Mouse (Mus musculus): ENCODE measurements around the gene Srsf3. TPM values are rescaled to one million over a fixed set of nuclear protein-coding genes. Genes with fewer than 3 reads are reported as not detected.

Gene Srsf3
- total and polyA plus RNA-seq, 3 experiments, result 171 to 687 (median 380) TPM

GRCm38 (mm10) chr17:29078519-29079383 is 46.3 kb downstream of the Srsf3 start:
- H3K9ac ChIP-seq (ENCODE audit: insufficient read depth, low read depth), result peak overlapping the region; percentile 97
- H3K36me3 ChIP-seq (replicated peaks in 1 of 2; ENCODE audit: control insufficient read depth in 1 of 2, insufficient read depth in 1 of 2, low read length in 1 of 2), result peaks cover 0 to 20% of the 10 kb centered on the region in 2 experiments
- dilution Hi-C loops (cut with MboI; ENCODE audit: extremely low pct_ligation_motif_present, extremely low pct_unique_long_range_greater_than_20kb, low sequenced_read_pairs) (no loop called here), in situ Hi-C loops (cut with MboI; ENCODE audit: low pct_ligation_motif_present, low pct_unique_long_range_greater_than_20kb, low sequenced_read_pairs) (no loop called here)
- H3K4me3 ChIP-seq (replicated peaks in 1 of 3; ENCODE audit: low read depth in 2 of 3, low read length in 2 of 3, poor library complexity in 1 of 3), result peak overlapping the region; percentile 60 to 96 (median 65)
- peaks cover 14 to 53% of the 10 kb centered on the region in 2 experiments for H3K4me1 ChIP-seq (ENCODE audit: control insufficient read depth in 1 of 2, insufficient read depth in 2 of 2)
- H3K4me2 ChIP-seq (ENCODE audit: insufficient read depth, low read depth, poor library complexity, severe bottlenecking), result peak overlapping the region; percentile 75
- DNase-seq (ENCODE audit: extremely low read depth), result peak; percentile 92
- peaks cover 6% of the 10 kb centered on the region for H3K9me3 ChIP-seq (replicated peaks; ENCODE audit: low read length)
- H3K79me2 ChIP-seq (replicated peaks; ENCODE audit: control insufficient read depth, extremely low read depth, insufficient read depth, poor library complexity, severe bottlenecking), result no peaks in the 10 kb centered on the region
- H3K27ac ChIP-seq (ENCODE audit: insufficient read depth, low read depth), result peak overlapping the region; percentile 93
- no peaks in the 10 kb centered on the region for H3K27me3 ChIP-seq (replicated peaks)
- TF ChIP-seq TCF12 (IDR thresholded peaks at IDR 0.05; ENCODE audit: low read depth, low read length), result peak; percentile 97
- TF ChIP-seq RCOR1 (conservative IDR thresholded peaks at IDR 0.05; ENCODE audit: low read depth, low read length), result 0 out of 2 replicates have a peak, but pooled peaks have one; percentile 42
- TF ChIP-seq EP300 (IDR thresholded peaks at IDR 0.05; ENCODE audit: low read length), result peak; percentile 81
- TF ChIP-seq GABPA (IDR thresholded peaks at IDR 0.05; ENCODE audit: insufficient replicate concordance, low read depth, low read length), result no peak
- peak; percentile 88 for TF ChIP-seq MAZ (IDR thresholded peaks at IDR 0.05; ENCODE audit: low read depth, low read length)
- 0 out of 2 replicates have a peak, but pooled peaks have one; percentile 48 for TF ChIP-seq POLR2AphosphoS2 (IDR thresholded peaks at IDR 0.05; ENCODE audit: low read depth, low read length)
- no peak for TF ChIP-seq PAX5 (IDR thresholded peaks at IDR 0.05; ENCODE audit: low read length)
- TF ChIP-seq USF1 (IDR thresholded peaks at IDR 0.05; ENCODE audit: low read depth, low read length), result no peak
- peak; percentile 67; the same call in 1 of the 2 replicates for TF ChIP-seq MXI1 (IDR thresholded peaks at IDR 0.05; ENCODE audit: low read depth, low read length)
- peak; percentile 77 for TF ChIP-seq SIN3A (IDR thresholded peaks at IDR 0.05; ENCODE audit: low read length)
- peak; percentile 99 for TF ChIP-seq CHD1 (IDR thresholded peaks at IDR 0.05; ENCODE audit: low read depth, low read length)
- peak; percentile 93 for TF ChIP-seq BHLHE40 (IDR thresholded peaks at IDR 0.05; ENCODE audit: low read depth, low read length)
- no peak for TF ChIP-seq RAD21 (IDR thresholded peaks at IDR 0.05; ENCODE audit: low read depth, low read length)
- TF ChIP-seq SMC3 (IDR thresholded peaks at IDR 0.05; ENCODE audit: low read depth, low read length), result peak; percentile 17
- TF ChIP-seq USF2 (conservative IDR thresholded peaks at IDR 0.05; ENCODE audit: low read depth, low read length), result no peak
- TF ChIP-seq ETS1 (conservative IDR thresholded peaks at IDR 0.05; ENCODE audit: low read depth, low read length), result peak; percentile 94
- 0 out of 2 replicates have a peak, but pooled peaks have one; percentile 62 for TF ChIP-seq TBP (conservative IDR thresholded peaks at IDR 0.05; ENCODE audit: low read depth, low read length)
- no peak for TF ChIP-seq CTCF (conservative IDR thresholded peaks at IDR 0.05 in 1 of 2, IDR thresholded peaks at IDR 0.05 in 1 of 2; ENCODE audit: low read depth in 2 of 2, low read length in 2 of 2)
- TF ChIP-seq ZKSCAN1 (IDR thresholded peaks at IDR 0.05; ENCODE audit: borderline replicate concordance, low read depth, low read length), result no peak
- peak; percentile 60; the same call in 1 of the 2 replicates for TF ChIP-seq MAFK (IDR thresholded peaks at IDR 0.05; ENCODE audit: insufficient replicate concordance, low read length)
- TF ChIP-seq ZNF384 (IDR thresholded peaks at IDR 0.05; ENCODE audit: low read depth, low read length), result peak; percentile 49
- peak; percentile 59; the same call in 1 of the 2 replicates for TF ChIP-seq HCFC1 (IDR thresholded peaks at IDR 0.05; ENCODE audit: low read depth, low read length)
- peak; percentile 71 for TF ChIP-seq NELFE (IDR thresholded peaks at IDR 0.05; ENCODE audit: low read depth, low read length)
- TF ChIP-seq MEF2A (IDR thresholded peaks at IDR 0.05; ENCODE audit: borderline replicate concordance, low read depth, low read length), result peak; percentile 98
- no peak for TF ChIP-seq ZC3H11A (IDR thresholded peaks at IDR 0.05; ENCODE audit: low read depth, low read length)
- 0 out of 2 replicates have a peak, but pooled peaks have one; percentile 43 for TF ChIP-seq KAT2A (IDR thresholded peaks at IDR 0.05; ENCODE audit: insufficient replicate concordance, low read length)
- TF ChIP-seq NRF1 (IDR thresholded peaks at IDR 0.05; ENCODE audit: low read depth, low read length), result 0 out of 2 replicates have a peak, but pooled peaks have one; percentile 41
- TF ChIP-seq JUND (conservative IDR thresholded peaks at IDR 0.05; ENCODE audit: low read depth, low read length), result peak; percentile 59; the same call in 1 of the 2 replicates
- peak; percentile 32; the same call in 1 of the 2 replicates for TF ChIP-seq MAX (IDR thresholded peaks at IDR 0.05; ENCODE audit: low read length)
- peak; percentile 67 for TF ChIP-seq ZMIZ1 (IDR thresholded peaks at IDR 0.05; ENCODE audit: low read depth, low read length)
- TF ChIP-seq JUN (IDR thresholded peaks at IDR 0.05; ENCODE audit: insufficient read depth, low read depth, low read length), result peak; percentile 71
- TF ChIP-seq CHD2 (IDR thresholded peaks at IDR 0.05; ENCODE audit: low read length), result peak; percentile 77
- peak; percentile 95 for TF ChIP-seq IRF4 (IDR thresholded peaks at IDR 0.05; ENCODE audit: low read depth, low read length)
- peak; percentile 83 for TF ChIP-seq MYC (IDR thresholded peaks at IDR 0.05; ENCODE audit: low read depth, low read length)
- no peak for TF ChIP-seq UBTF (IDR thresholded peaks at IDR 0.05; ENCODE audit: low read depth, low read length)
- TF ChIP-seq ELF1 (IDR thresholded peaks at IDR 0.05; ENCODE audit: low read depth, low read length), result peak; percentile 46; the same call in 1 of the 2 replicates
- peak; percentile 54; the same call in 1 of the 2 replicates for TF ChIP-seq POLR2A (IDR thresholded peaks at IDR 0.05; ENCODE audit: low read depth, low read length)
